Mouse (Mus musculus) ES-Bruce4 (cell line): ENCODE results near the gene Mex3a.

Source experiments
- CTCF ChIP-seq: IDR thresholded peaks from one replicate; pipeline ENCODE4 v1.8.1; 2011; ENCODE audit warnings: low read depth, low read length
- POLR2A ChIP-seq: IDR thresholded peaks from one replicate; pipeline ENCODE4 v1.8.1; 2011; ENCODE audit warnings: low read length; ENCODE audit not compliant: insufficient read depth

DNA sequence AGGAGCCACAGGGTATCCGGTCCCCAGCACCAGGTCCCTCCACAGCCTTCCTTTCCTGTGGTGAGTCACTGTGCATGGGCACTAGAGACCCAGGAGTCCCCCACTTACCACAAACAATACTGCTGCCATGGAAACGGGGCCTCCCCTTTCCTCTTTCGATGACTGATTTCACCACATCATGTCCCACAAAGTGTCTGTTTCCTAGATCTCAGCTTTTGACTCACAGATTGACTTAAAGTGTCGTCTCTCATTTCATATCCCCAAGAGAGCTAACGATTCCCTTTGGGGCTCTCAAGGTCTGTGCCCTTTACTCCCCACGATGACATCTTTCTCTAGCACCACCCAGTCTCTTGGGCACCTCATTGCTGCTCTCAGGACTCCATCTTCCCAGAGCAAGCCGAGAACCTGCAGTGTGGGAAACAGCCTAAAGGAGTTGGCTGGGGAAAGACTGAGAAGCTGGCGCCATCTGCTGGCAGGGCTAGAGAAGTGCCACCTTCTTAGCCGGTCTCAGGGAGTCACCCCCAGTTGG lies 10.3 kb upstream of the Mex3a start:
- no peak for TF ChIP-seq POLR2A
- peak; percentile 95 for TF ChIP-seq CTCF
